In genomic region chr5:65638896-65639295, GRCm38 (mm10) we compare ENCODE assay signal across 26 mouse cellular contexts.
"Had no signal": no experiment of that assay in that cellular context is flagged by ENCODE, and none has a peak within 500 bp of the region (broad histone marks: within the 10 kb centered on the region; RNA-seq: fewer than 3 reads in every experiment).

No protein-coding gene starts in this region.

- DNase-seq: gastrocnemius, adult 2 months; gastrocnemius, postnatal 10 days; gastrocnemius, postnatal 25 days; heart, adult 18-20 months; heart, postnatal 10 days; heart, postnatal 4 days; kidney, adult 18-20 months; kidney, adult 8-10 months; kidney, postnatal 10 days; kidney, postnatal 36 days; layer of hippocampus, adult 9-11 months; layer of hippocampus, postnatal 36 days; left cerebral cortex, postnatal 4 days had no signal

- H3K4me1 ChIP-seq: heart, embryonic 10.5 days; heart, embryonic 12.5 days; hindbrain, embryonic 10.5 days; hindbrain, embryonic 12.5 days; intestine, embryonic 15.5 days; limb, embryonic 13.5 days; limb, embryonic 15.5 days; liver, embryonic 12.5 days had no signal

- H3K4me3 ChIP-seq: gastrocnemius, adult 2 months; heart, embryonic 10.5 days; heart, embryonic 12.5 days; hindbrain, embryonic 10.5 days; hindbrain, embryonic 12.5 days; intestine, embryonic 15.5 days; limb, embryonic 13.5 days; limb, embryonic 15.5 days; liver, embryonic 12.5 days had no signal

- H3K27me3 ChIP-seq: heart, embryonic 12.5 days; hindbrain, embryonic 12.5 days; intestine, embryonic 15.5 days; limb, embryonic 13.5 days; limb, embryonic 15.5 days; liver, embryonic 12.5 days had no signal

- ATAC-seq: hindbrain, embryonic 16.5 days; inflammation-experienced regulatory T-cells, adult 6 months; intestine, embryonic 15.5 days; intestine, postnatal 0 days; liver, embryonic 12.5 days had no signal

- H3K27ac ChIP-seq: gastrocnemius, adult 2 months; heart, embryonic 10.5 days; hindbrain, embryonic 10.5 days; hindbrain, embryonic 12.5 days; hindbrain, embryonic 14.5 days; intestine, embryonic 15.5 days; limb, embryonic 13.5 days; limb, embryonic 15.5 days; liver, embryonic 12.5 days; liver, embryonic 14.5 days had no signal
